Mouse (Mus musculus): ENCODE measurements around the gene Bad. TPM values are rescaled to one million over a fixed set of nuclear protein-coding genes. Genes with fewer than 3 reads are reported as not detected.
"Not testable (repeated sequence)": the region's sequence is repeated elsewhere in the genome, so short reads cannot be mapped to it uniquely, and the experiment has no call there.

The Bad gene
- total and polyA plus RNA-seq, 2 experiments, result 26.2 to 40.3 TPM

DNA sequence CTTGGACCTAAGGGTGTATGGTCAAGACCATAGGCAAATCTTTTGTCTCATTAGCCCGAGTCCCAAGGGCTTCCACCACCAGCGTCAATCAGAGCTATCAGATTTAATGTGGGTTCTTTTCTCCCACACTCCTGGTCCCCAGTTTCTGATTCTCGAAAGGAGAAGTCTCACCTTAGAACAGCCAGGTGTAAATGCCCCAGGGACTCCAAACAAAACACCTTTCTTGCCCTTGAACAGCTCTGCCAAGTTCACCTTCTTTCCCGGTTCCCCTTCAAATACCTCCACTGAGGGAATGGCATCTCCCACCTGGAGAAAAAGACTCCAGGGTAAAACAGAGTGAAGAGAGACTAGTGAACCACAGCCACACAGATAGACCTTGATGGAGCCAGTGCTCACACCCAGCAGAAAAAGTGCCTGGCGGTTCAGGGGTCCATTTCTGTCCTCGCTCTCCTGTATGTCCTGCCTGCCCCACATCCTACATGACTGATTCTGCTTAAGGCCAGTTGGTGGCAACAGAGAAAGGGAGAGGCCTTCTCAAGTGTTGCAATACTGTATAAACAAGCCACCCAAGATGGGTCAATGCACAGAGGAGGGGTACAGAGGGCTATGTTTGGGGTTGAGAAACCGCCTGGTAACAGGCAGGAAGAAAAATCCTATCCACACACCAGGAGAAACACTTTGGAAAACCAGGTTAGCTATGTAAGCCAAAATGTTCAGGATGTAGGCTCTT is 33.7 kb upstream of the Bad start:
- WGBS, result 48% methylated on average over 7 of the region's 7 CpGs
- Histone ChIP-seq H3K79me2 (ENCODE audit: control insufficient read depth, insufficient read depth, low read length) (no peaks in the 10 kb centered on the region), H3K9ac (ENCODE audit: low read depth, low read length) (peak overlapping the region; percentile 74), H3K27ac (replicated peaks; ENCODE audit: insufficient read depth, low read depth, low read length) (peak overlapping the region; percentile 83), H3K36me3 (ENCODE audit: control insufficient read depth, insufficient read depth, low read length) (peaks cover 13% of the 10 kb centered on the region; the same call in 1 of the 2 replicates), H3K4me3 (ENCODE audit: insufficient read depth, low read depth, low read length) (peak overlapping the region; percentile 86), H3K27me3 (ENCODE audit: control insufficient read depth, insufficient read depth, low read length) (no peaks in the 10 kb centered on the region), H3K4me1 (ENCODE audit: control insufficient read depth, insufficient read depth, low read length) (peaks cover 23% of the 10 kb centered on the region)
- DNase-seq (ENCODE audit: extremely low read depth, low read depth, low spot score), result peak; percentile 83
- no peak for TF ChIP-seq POLR2A (IDR thresholded peaks at IDR 0.05; ENCODE audit: extremely low read depth, insufficient read depth, low read length)
- 0 out of 2 replicates have a peak, but pooled peaks have one; percentile 5 for TF ChIP-seq CTCF (IDR thresholded peaks at IDR 0.05; ENCODE audit: low read depth, low read length)

DNA sequence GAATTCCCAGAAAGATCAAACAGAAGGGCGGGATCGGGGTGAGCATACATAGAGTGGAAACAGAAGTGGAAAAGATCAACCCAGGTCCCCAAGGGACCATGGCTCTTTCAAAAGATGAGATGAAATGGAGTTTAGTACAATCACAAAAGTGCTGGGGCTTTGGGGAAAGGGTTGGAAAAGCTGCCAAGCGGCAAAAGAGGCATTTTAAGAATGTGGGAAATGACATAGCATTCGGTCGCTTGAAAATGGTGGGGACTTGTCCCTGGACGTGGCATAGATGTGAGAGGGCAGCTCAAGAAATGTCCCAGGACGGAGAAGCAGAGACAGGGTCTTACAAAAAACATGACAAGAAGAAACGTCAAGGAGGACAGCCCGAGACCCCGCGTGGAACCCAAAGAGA is 32.6 kb upstream of the Bad start:
- H3K4me1 ChIP-seq (ENCODE audit: control insufficient read depth, insufficient read depth, low read length), result peaks cover 23% of the 10 kb centered on the region
- no peak for TF ChIP-seq CTCF (IDR thresholded peaks at IDR 0.05; ENCODE audit: low read depth, low read length)
- TF ChIP-seq POLR2A (IDR thresholded peaks at IDR 0.05; ENCODE audit: extremely low read depth, insufficient read depth, low read length), result no peak
- H3K9ac ChIP-seq (ENCODE audit: low read depth, low read length), result peak overlapping the region; percentile 74
- no peaks in the 10 kb centered on the region for H3K27me3 ChIP-seq (ENCODE audit: control insufficient read depth, insufficient read depth, low read length)
- H3K4me3 ChIP-seq (ENCODE audit: insufficient read depth, low read depth, low read length), result peak overlapping the region; percentile 86
- DNase-seq (ENCODE audit: extremely low read depth, low read depth, low spot score), result no peak
- H3K27ac ChIP-seq (replicated peaks; ENCODE audit: insufficient read depth, low read depth, low read length), result peak overlapping the region; percentile 83
- H3K79me2 ChIP-seq (ENCODE audit: control insufficient read depth, insufficient read depth, low read length), result peaks cover 3% of the 10 kb centered on the region; the same call in 1 of the 2 replicates
- peaks cover 17% of the 10 kb centered on the region; the same call in 1 of the 2 replicates for H3K36me3 ChIP-seq (ENCODE audit: control insufficient read depth, insufficient read depth, low read length)
- WGBS, result 2% methylated on average over 11 of the region's 11 CpGs

DNA sequence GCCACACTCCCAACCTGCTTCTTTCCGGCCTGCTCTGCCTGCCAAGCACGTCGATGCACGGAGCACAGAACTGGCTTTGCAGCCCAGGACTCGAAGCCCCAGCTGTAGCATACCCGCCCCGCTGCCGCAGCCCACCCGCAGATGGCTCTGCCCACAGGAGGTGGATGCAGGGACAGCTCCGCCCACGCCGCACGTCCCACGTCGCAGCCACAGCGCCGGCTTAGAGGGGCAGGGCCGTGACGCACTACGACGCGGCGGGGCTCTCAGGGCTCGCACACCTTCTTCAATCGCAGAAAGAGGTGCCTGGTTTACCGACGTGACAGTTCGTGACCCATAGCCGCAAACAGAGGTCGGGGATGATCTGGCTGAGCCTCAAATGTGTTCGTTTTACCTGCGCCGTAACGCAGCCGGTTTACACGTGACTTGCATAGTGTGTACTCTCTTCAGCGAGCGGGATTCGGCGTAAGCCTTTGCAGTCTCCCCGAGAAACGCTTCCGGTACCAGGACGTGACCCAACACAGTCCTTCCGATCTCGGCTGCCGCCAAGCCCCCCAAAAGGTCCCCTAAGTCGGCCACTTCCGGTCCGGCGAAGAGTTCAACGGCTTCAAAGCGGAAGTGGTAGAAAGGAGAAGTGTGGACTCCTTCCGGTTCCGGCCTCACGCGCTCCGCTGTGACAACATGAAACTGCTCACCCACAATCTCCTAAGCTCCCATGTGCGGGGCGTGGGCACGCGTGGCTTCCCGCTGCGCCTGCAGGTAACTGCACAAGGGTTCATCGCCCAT is 32.0 kb upstream of the Bad start, which contains the start of the genes Trmt112 and Prdx5:
Gene Trmt112, plus strand, starts transcription at position 192 of the 783 bp plus-strand sequence.
Gene Prdx5, minus strand, starts transcription at position 600 of the 783 bp plus-strand sequence.
- peak; percentile 85 for DNase-seq (ENCODE audit: extremely low read depth, low read depth, low spot score)

DNA sequence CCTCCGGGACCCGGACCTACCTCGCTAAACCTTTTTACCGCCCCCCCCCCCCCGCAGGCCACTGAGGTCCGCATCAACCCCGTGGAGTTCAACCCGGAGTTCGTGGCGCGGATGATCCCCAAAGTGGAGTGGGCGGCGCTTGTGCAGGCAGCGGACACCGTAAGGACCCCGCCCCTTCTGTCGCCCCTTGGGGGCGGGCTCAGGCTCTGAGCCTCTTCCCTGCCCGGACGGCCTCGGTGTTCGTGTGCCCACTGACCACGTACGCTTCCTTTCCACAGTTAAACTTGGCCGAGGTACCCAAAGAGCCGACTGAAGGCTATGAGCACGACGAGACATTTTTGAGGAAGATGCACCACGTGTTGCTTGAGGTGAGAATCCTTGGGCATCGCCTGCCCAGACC is 31.4 kb upstream of the Bad start:
- DNase-seq (ENCODE audit: extremely low read depth, low read depth, low spot score), result peak; percentile 36
- Histone ChIP-seq H3K36me3 (ENCODE audit: control insufficient read depth, insufficient read depth, low read length) (peaks cover 17% of the 10 kb centered on the region; the same call in 1 of the 2 replicates), H3K27ac (replicated peaks; ENCODE audit: insufficient read depth, low read depth, low read length) (peak overlapping the region; percentile 96), H3K9ac (ENCODE audit: low read depth, low read length) (peak overlapping the region; percentile 76), H3K4me1 (ENCODE audit: control insufficient read depth, insufficient read depth, low read length) (peaks cover 17% of the 10 kb centered on the region), H3K4me3 (ENCODE audit: insufficient read depth, low read depth, low read length) (peak overlapping the region; percentile 86)
- H3K79me2 ChIP-seq (ENCODE audit: control insufficient read depth, insufficient read depth, low read length); H3K27me3 ChIP-seq (ENCODE audit: control insufficient read depth, insufficient read depth, low read length): not testable (repeated sequence)
- WGBS, result under 1% methylated on average over 30 of the region's 30 CpGs

More for the DNA sequence above, 32.0 kb upstream of the Bad start, which contains the start of the genes Trmt112 and Prdx5:
- Histone ChIP-seq H3K9ac (ENCODE audit: low read depth, low read length) (peak within 1 kb of the TSS; percentile 76), H3K27me3 (ENCODE audit: control insufficient read depth, insufficient read depth, low read length) (no peaks in the 10 kb centered on the region), H3K36me3 (ENCODE audit: control insufficient read depth, insufficient read depth, low read length) (peaks cover 17% of the 10 kb centered on the region; the same call in 1 of the 2 replicates), H3K4me3 (ENCODE audit: insufficient read depth, low read depth, low read length) (peak within 1 kb of the TSS; percentile 86), H3K4me1 (ENCODE audit: control insufficient read depth, insufficient read depth, low read length) (peaks cover 19% of the 10 kb centered on the region), H3K79me2 (ENCODE audit: control insufficient read depth, insufficient read depth, low read length) (peaks cover 6% of the 10 kb centered on the region; the same call in 1 of the 2 replicates), H3K27ac (replicated peaks; ENCODE audit: insufficient read depth, low read depth, low read length) (peak within 1 kb of the TSS; percentile 96)
- under 1% methylated on average over 65 of the region's 65 CpGs for WGBS
- TF ChIP-seq POLR2A (IDR thresholded peaks at IDR 0.05; ENCODE audit: extremely low read depth, insufficient read depth, low read length) (peak; percentile 95), CTCF (IDR thresholded peaks at IDR 0.05; ENCODE audit: low read depth, low read length) (no peak)

DNA sequence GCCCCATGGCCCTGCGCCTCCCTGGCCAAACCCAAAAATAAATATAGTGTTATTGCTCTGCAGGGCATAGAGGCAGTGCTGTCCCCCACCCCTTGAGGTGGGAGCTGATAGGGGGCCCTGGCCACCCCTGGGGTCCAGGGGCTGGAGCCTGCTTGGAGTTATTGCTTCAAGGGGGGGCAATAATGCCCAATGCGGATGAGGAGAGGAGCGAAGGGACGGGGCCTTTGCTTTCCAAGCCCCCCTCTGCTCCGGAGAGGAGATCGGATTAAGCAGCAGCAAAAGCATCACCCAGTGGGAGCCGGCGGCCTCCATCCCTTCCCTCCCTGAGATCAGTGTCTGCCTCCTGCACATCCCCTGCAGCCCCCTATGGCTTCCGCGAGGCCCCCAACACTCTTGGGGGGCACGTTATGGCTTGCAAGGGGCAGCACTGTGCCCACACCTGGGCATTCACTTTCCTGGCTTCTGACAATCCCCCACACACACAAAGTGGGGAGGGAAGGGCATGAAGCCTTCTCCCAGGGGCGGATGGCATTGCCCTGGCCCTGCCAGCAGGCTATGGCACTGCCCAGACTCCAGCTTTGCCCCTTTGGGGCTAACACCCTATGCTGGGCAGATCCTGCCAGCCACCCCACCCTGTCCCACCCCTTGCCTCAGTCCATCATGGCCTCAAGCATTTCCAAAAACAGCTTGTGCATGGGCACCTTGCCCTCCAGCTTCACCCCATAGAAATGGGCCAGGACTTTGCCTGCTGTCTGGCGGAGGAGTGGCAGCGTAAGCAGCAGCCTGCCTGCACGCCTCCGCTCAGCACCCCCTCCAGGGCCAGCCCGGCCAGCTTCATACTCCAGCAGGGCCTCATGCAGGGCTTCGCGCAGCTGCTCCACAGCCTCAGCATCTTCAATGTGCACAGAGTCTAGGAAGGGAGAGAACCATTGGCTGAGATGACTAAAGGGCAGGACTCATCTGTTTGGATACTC is 30.3 kb upstream of the Bad start:
- Histone ChIP-seq H3K9ac (ENCODE audit: low read depth, low read length) (no peak overlapping the region), H3K36me3 (ENCODE audit: control insufficient read depth, insufficient read depth, low read length) (peaks cover 16% of the 10 kb centered on the region; the same call in 1 of the 2 replicates), H3K27ac (replicated peaks; ENCODE audit: insufficient read depth, low read depth, low read length) (no peak overlapping the region), H3K79me2 (ENCODE audit: control insufficient read depth, insufficient read depth, low read length) (peaks cover 11% of the 10 kb centered on the region; the same call in 1 of the 2 replicates), H3K4me3 (ENCODE audit: insufficient read depth, low read depth, low read length) (no peak overlapping the region), H3K27me3 (ENCODE audit: control insufficient read depth, insufficient read depth, low read length) (no peaks in the 10 kb centered on the region), H3K4me1 (ENCODE audit: control insufficient read depth, insufficient read depth, low read length) (peaks cover 12% of the 10 kb centered on the region)
- no peak for DNase-seq (ENCODE audit: extremely low read depth, low read depth, low spot score)
- TF ChIP-seq CTCF (IDR thresholded peaks at IDR 0.05; ENCODE audit: low read depth, low read length) (no peak), POLR2A (IDR thresholded peaks at IDR 0.05; ENCODE audit: extremely low read depth, insufficient read depth, low read length) (no peak)
- WGBS, result 85% methylated on average over 19 of the region's 19 CpGs
